1 mouse cellular context compared by ENCODE assay signal in genomic region chr16:23988466-23989208, GRCm38 (mm10).
TF ChIP-seq lines count a peak whose summit lies in the region.

Gene Gm37419, plus strand, starts transcription at chr16:23988482.
Gene Bcl6, minus strand, starts transcription at chr16:23988852.

TF ChIP-seq in CH12.LX, 34 proteins besides CTCF, POLR2A, EP300 and RAD21 (continued from another document):
- TF ChIP-seq MEF2A (IDR thresholded peaks at IDR 0.05; ENCODE audit: borderline replicate concordance, low read depth, low read length) (peak; percentile 15; the same call in 1 of the 2 replicates), GABPA (IDR thresholded peaks at IDR 0.05; ENCODE audit: insufficient replicate concordance, low read depth, low read length) (no peak), ZMIZ1 (IDR thresholded peaks at IDR 0.05; ENCODE audit: low read depth, low read length) (no peak; the same call in 1 of the 2 replicates), CHD1 (IDR thresholded peaks at IDR 0.05; ENCODE audit: low read depth, low read length) (peak; percentile 97; the same call in 1 of the 2 replicates), IRF4 (IDR thresholded peaks at IDR 0.05; ENCODE audit: low read depth, low read length) (peak; percentile 35; the same call in 1 of the 2 replicates), ELF1 (IDR thresholded peaks at IDR 0.05; ENCODE audit: low read depth, low read length) (0 out of 2 replicates have a peak, but pooled peaks have one; percentile 4), ZKSCAN1 (IDR thresholded peaks at IDR 0.05; ENCODE audit: borderline replicate concordance, low read depth, low read length) (no peak), SMC3 (IDR thresholded peaks at IDR 0.05; ENCODE audit: low read depth, low read length) (no peak), MYC (IDR thresholded peaks at IDR 0.05; ENCODE audit: low read depth, low read length) (no peak), PAX5 (IDR thresholded peaks at IDR 0.05; ENCODE audit: low read length) (no peak)
TF ChIP-seq in CH12.LX: peak in this region for 15.
